Mouse (Mus musculus) liver, postnatal 0 days (tissue): ENCODE data around the gene Dhrs3. TPM values are rescaled to one million over a fixed set of nuclear protein-coding genes. Genes with fewer than 3 reads are reported as not detected.

ENCODE experiments used
- ATAC-seq: fragments of 200-750 bp; cut with Nextera tagmentation; 2 replicates; pipeline ENCODE4 v1.8.0; 2017; ENCODE audit warnings: mild to moderate bottlenecking, moderate library complexity
- DNase-seq: peaks from one replicate; pipeline ENCODE4 v3.0.0-alpha.2; 2016
- H3K27ac ChIP-seq: fragments of 300-500 bp; sonication (generic); 2 replicates; pipeline ENCODE4 v1.5.1; 2014; ENCODE audit warnings: antibody characterized with exemption, moderate library complexity, mild to moderate bottlenecking, low read depth
- H3K27me3 ChIP-seq: fragments of 300-500 bp; sonication (generic); 2 replicates; pipeline ENCODE4 v1.6.1; 2014; ENCODE audit warnings: low read length, control low read depth, mixed read lengths; ENCODE audit not compliant: insufficient read depth
- H3K36me3 ChIP-seq: fragments of 300-500 bp; sonication (generic); replicated peaks from 2 replicates; pipeline ENCODE4 v1.6.1; 2014; ENCODE audit warnings: mild to moderate bottlenecking, control low read depth, low read length, moderate library complexity, mixed read lengths; ENCODE audit not compliant: insufficient read depth
- H3K4me1 ChIP-seq: fragments of 300-500 bp; sonication (generic); 2 replicates; pipeline ENCODE4 v1.6.1; 2014; ENCODE audit warnings: antibody characterized with exemption, mild to moderate bottlenecking, control low read depth; ENCODE audit not compliant: insufficient read depth
- H3K4me2 ChIP-seq: fragments of 300-500 bp; sonication (generic); 2 replicates; pipeline ENCODE4 v1.6.1; 2014; ENCODE audit warnings: low read depth, mild to moderate bottlenecking, low read length, moderate library complexity, mixed read lengths
- H3K4me3 ChIP-seq: fragments of 300-500 bp; sonication (generic); 2 replicates; pipeline ENCODE4 v1.5.1; 2014; ENCODE audit warnings: low read depth, low read length
- H3K9ac ChIP-seq: fragments of 300-500 bp; sonication (generic); replicated peaks from 2 replicates; pipeline ENCODE4 v1.6.1; 2014; ENCODE audit warnings: mild to moderate bottlenecking, moderate library complexity
- H3K9me3 ChIP-seq: fragments of 300-500 bp; sonication (generic); 2 replicates; pipeline ENCODE4 v1.6.1; 2016; ENCODE audit warnings: mild to moderate bottlenecking, control low read depth, low read length, mixed read lengths
- CTCF ChIP-seq: sonication (generic); IDR thresholded peaks from 2 replicates; pipeline ENCODE4 v1.5.1; 2016; ENCODE audit warnings: antibody characterized with exemption, low read depth
- EP300 ChIP-seq: IDR thresholded peaks from 2 replicates; pipeline ENCODE4 v1.6.1; 2016; ENCODE audit warnings: antibody characterized with exemption, low read depth, mild to moderate bottlenecking
- WGBS: fragments of 180-500 bp; shearing (Covaris S2); extraction: QIAGEN DNeasy Blood & Tissue Kit; methylation state at CpG from one replicate; pipeline ENCODE4 v1.1.7; 2014; ENCODE audit not compliant: insufficient replicate concordance; 5-methylcytosine and 5-hydroxymethylcytosine counted together
- polyA plus RNA-seq: library from polyadenylated mRNA; unstranded; fragments of >200 nt; fragmentation: Nextera tagmentation; extraction: Ambion mirVana; gene quantifications from 2 replicates; pipeline ENCODE4 v1.2.1, GENCODE M21; 2015

The Dhrs3 gene
- polyA plus RNA-seq, 1 experiment from 2014 or later = 49.8 TPM

- Histone ChIP-seq H3K36me3 (peaks cover 15% of the 10 kb centered on the region), H3K4me3 (no peak overlapping the region), H3K4me2 (no peak overlapping the region), H3K9me3 (no peaks in the 10 kb centered on the region), H3K9ac (0 out of 2 replicates have a peak overlapping the region, but pooled peaks have one; percentile 21), H3K27me3 (no peaks in the 10 kb centered on the region), H3K4me1 (peaks cover 13% of the 10 kb centered on the region), H3K27ac (peak overlapping the region; percentile 69)
- WGBS = 21% methylated on average over 10 of the region's 10 CpGs
- no peak for TF ChIP-seq CTCF
- 0 out of 2 replicates have a peak, but pooled peaks have one; percentile 30 for TF ChIP-seq EP300
- DNase-seq (peak; percentile 36), ATAC-seq (peak; percentile 58)
Measured at GRCm38 (mm10) chr4:144930366-144930765, 37.7 kb downstream of the Dhrs3 start.

- Histone ChIP-seq H3K27ac (no peak overlapping the region), H3K36me3 (peaks cover 15% of the 10 kb centered on the region), H3K4me2 (no peak overlapping the region), H3K9ac (no peak overlapping the region), H3K4me3 (no peak overlapping the region), H3K27me3 (no peaks in the 10 kb centered on the region), H3K4me1 (peaks cover 13% of the 10 kb centered on the region), H3K9me3 (no peaks in the 10 kb centered on the region)
- TF ChIP-seq CTCF (no peak), EP300 (no peak)
- 93% methylated on average over 7 of the region's 7 CpGs for WGBS
- no peak for DNase-seq
- ATAC-seq = no peak
Measured at GRCm38 (mm10) chr4:144931167-144931566, 38.5 kb downstream of the Dhrs3 start.

GRCm38 (mm10) chr4:144934501-144934900 lies 41.9 kb downstream of the Dhrs3 start:
- Histone ChIP-seq H3K4me2 (no peak overlapping the region), H3K9me3 (no peaks in the 10 kb centered on the region), H3K27ac (no peak overlapping the region), H3K36me3 (no peaks in the 10 kb centered on the region), H3K4me1 (peaks cover 12% of the 10 kb centered on the region), H3K4me3 (no peak overlapping the region), H3K27me3 (no peaks in the 10 kb centered on the region), H3K9ac (no peak overlapping the region)
- WGBS = 46% methylated on average over 1 of the region's 1 CpGs
- ATAC-seq (no peak), DNase-seq (no peak)
- no peak for TF ChIP-seq EP300
- TF ChIP-seq CTCF = no peak

GRCm38 (mm10) chr4:144936563-144937154 lies 44.0 kb downstream of the Dhrs3 start:
- Histone ChIP-seq H3K4me3 (no peak overlapping the region), H3K9ac (no peak overlapping the region), H3K36me3 (no peaks in the 10 kb centered on the region), H3K27ac (no peak overlapping the region), H3K4me2 (no peak overlapping the region), H3K27me3 (no peaks in the 10 kb centered on the region), H3K4me1 (peaks cover 11% of the 10 kb centered on the region), H3K9me3 (no peaks in the 10 kb centered on the region)
- ATAC-seq = no peak
- WGBS = 70% methylated on average over 3 of the region's 3 CpGs
- no peak for DNase-seq
- no peak for TF ChIP-seq EP300

GRCm38 (mm10) chr4:144939847-144940411 lies 47.3 kb downstream of the Dhrs3 start:
- Histone ChIP-seq H3K4me2 (no peak overlapping the region), H3K27me3 (no peaks in the 10 kb centered on the region), H3K9me3 (no peaks in the 10 kb centered on the region), H3K4me3 (no peak overlapping the region), H3K4me1 (peaks cover 11% of the 10 kb centered on the region), H3K9ac (no peak overlapping the region), H3K36me3 (no peaks in the 10 kb centered on the region), H3K27ac (no peak overlapping the region)
- no peak for DNase-seq
- peak; percentile 17; the same call in 1 of the 2 replicates for ATAC-seq
- WGBS = 71% methylated on average over 4 of the region's 4 CpGs
- no peak for TF ChIP-seq EP300
- no peak for TF ChIP-seq CTCF

GRCm38 (mm10) chr4:144940796-144941462 lies 48.3 kb downstream of the Dhrs3 start:
- Histone ChIP-seq H3K4me1 (peaks cover 11% of the 10 kb centered on the region), H3K4me3 (no peak overlapping the region), H3K27ac (no peak overlapping the region), H3K9me3 (no peaks in the 10 kb centered on the region), H3K27me3 (no peaks in the 10 kb centered on the region), H3K9ac (no peak overlapping the region; the same call in 1 of the 2 replicates), H3K36me3 (no peaks in the 10 kb centered on the region), H3K4me2 (no peak overlapping the region)
- no peak for DNase-seq
- TF ChIP-seq EP300 = no peak
- TF ChIP-seq CTCF = no peak
- ATAC-seq = peak; percentile 27; the same call in 1 of the 2 replicates
- WGBS = 66% methylated on average over 13 of the region's 13 CpGs
